Mouse (Mus musculus) stomach, postnatal 0 days (tissue): ENCODE data around the gene Edrf1. TPM values are rescaled to one million over a fixed set of nuclear protein-coding genes. Genes with fewer than 3 reads are reported as not detected.

Experiments
- ATAC-seq: fragments of 200-750 bp; cut with Nextera tagmentation; 2 replicates; pipeline ENCODE4 v1.8.0; 2017; ENCODE audit not compliant: low FRiP score, low TSS enrichment
- DNase-seq: peaks from one replicate; pipeline ENCODE4 v3.0.0-alpha.2; 2016; ENCODE audit warnings: low spot score
- H3K27ac ChIP-seq: fragments of 300-500 bp; sonication (generic); replicated peaks from 2 replicates; pipeline ENCODE4 v1.5.1; 2014; ENCODE audit warnings: mild to moderate bottlenecking, control low read depth
- H3K27me3 ChIP-seq: fragments of 300-500 bp; sonication (generic); 2 replicates; pipeline ENCODE4 v1.6.1; 2014; ENCODE audit warnings: low read length; ENCODE audit not compliant: control insufficient read depth, insufficient read depth
- H3K36me3 ChIP-seq: fragments of 300-500 bp; sonication (generic); 2 replicates; pipeline ENCODE4 v1.6.1; 2014; ENCODE audit warnings: low read length, mixed read lengths; ENCODE audit not compliant: control insufficient read depth, insufficient read depth
- H3K4me1 ChIP-seq: fragments of 300-500 bp; sonication (generic); replicated peaks from 2 replicates; pipeline ENCODE4 v1.6.1; 2014; ENCODE audit warnings: antibody characterized with exemption; ENCODE audit not compliant: control insufficient read depth, insufficient read depth
- H3K4me2 ChIP-seq: fragments of 300-500 bp; sonication (generic); replicated peaks from 2 replicates; pipeline ENCODE4 v1.6.1; 2014; ENCODE audit warnings: low read depth, mild to moderate bottlenecking, control low read depth, moderate library complexity
- H3K4me3 ChIP-seq: fragments of 300-500 bp; sonication (generic); 2 replicates; pipeline ENCODE4 v1.5.1; 2014; ENCODE audit warnings: low read depth, low read length, control low read depth
- H3K9ac ChIP-seq: fragments of 300-500 bp; sonication (generic); 2 replicates; pipeline ENCODE4 v1.6.1; 2014; ENCODE audit warnings: mild to moderate bottlenecking, low read length, control low read depth, mixed read lengths
- H3K9me3 ChIP-seq: fragments of 300-500 bp; sonication (generic); 2 replicates; pipeline ENCODE4 v1.6.1; 2016; ENCODE audit warnings: low read length; ENCODE audit not compliant: control insufficient read depth
- CTCF ChIP-seq: IDR thresholded peaks from 2 replicates; pipeline ENCODE4 v1.5.1; 2016; ENCODE audit warnings: antibody characterized with exemption, low read depth, mild to moderate bottlenecking, moderate library complexity
- EP300 ChIP-seq: optimal IDR thresholded peaks from 2 replicates; pipeline ENCODE3; 2016; ENCODE audit warnings: antibody characterized with exemption
- WGBS: fragments of 180-500 bp; shearing (Covaris S2); extraction: QIAGEN DNeasy Blood & Tissue Kit; methylation state at CpG from one replicate; pipeline ENCODE4 v1.1.7; 2014; 5-methylcytosine and 5-hydroxymethylcytosine counted together
- polyA plus RNA-seq: library from polyadenylated mRNA; unstranded; fragments of >200 nt; fragmentation: Nextera tagmentation; extraction: Ambion mirVana; gene quantifications from 2 replicates; pipeline ENCODE4 v1.2.1, GENCODE M21; 2015

The Edrf1 gene
- polyA plus RNA-seq, 1 experiment from 2014 or later = 7.6 TPM

GRCm38 (mm10) chr7:133669946-133670345 lies 32.6 kb downstream of the Edrf1 start:
- no peak for DNase-seq
- peaks cover 30% of the 10 kb centered on the region for H3K36me3 ChIP-seq
- TF ChIP-seq CTCF (no peak), EP300 (no peak)

GRCm38 (mm10) chr7:133670846-133671245 lies 33.5 kb downstream of the Edrf1 start:
- H3K9me3 ChIP-seq = no peaks in the 10 kb centered on the region
- no peak overlapping the region for H3K27ac ChIP-seq
- no peak overlapping the region for H3K9ac ChIP-seq
- no peak overlapping the region for H3K4me2 ChIP-seq
- DNase-seq = no peak
- no peaks in the 10 kb centered on the region for H3K27me3 ChIP-seq
- H3K4me3 ChIP-seq = no peak overlapping the region
- TF ChIP-seq CTCF (no peak), EP300 (no peak)
- 87% methylated on average over 3 of the region's 3 CpGs for WGBS
- H3K36me3 ChIP-seq = peaks cover 23% of the 10 kb centered on the region
- no peak for ATAC-seq
- H3K4me1 ChIP-seq = no peaks in the 10 kb centered on the region

More at GRCm38 (mm10) chr7:133669946-133670345, 32.6 kb downstream of the Edrf1 start:
- Histone ChIP-seq H3K27me3 (no peaks in the 10 kb centered on the region), H3K4me1 (no peaks in the 10 kb centered on the region), H3K4me2 (no peak overlapping the region), H3K27ac (no peak overlapping the region), H3K9me3 (no peaks in the 10 kb centered on the region), H3K4me3 (no peak overlapping the region), H3K9ac (no peak overlapping the region)
- ATAC-seq = no peak
- WGBS = 92% methylated on average over 9 of the region's 9 CpGs

- no peak overlapping the region for H3K27ac ChIP-seq
- no peak overlapping the region for H3K4me2 ChIP-seq
- no peak for DNase-seq
- H3K4me3 ChIP-seq = no peak overlapping the region
- no peaks in the 10 kb centered on the region for H3K27me3 ChIP-seq
- 72% methylated on average over 9 of the region's 9 CpGs for WGBS
- no peak for ATAC-seq
- TF ChIP-seq EP300 = no peak
- TF ChIP-seq CTCF = peak; percentile 48
- H3K9ac ChIP-seq = no peak overlapping the region
- no peaks in the 10 kb centered on the region for H3K4me1 ChIP-seq
- H3K36me3 ChIP-seq = peaks cover 11% of the 10 kb centered on the region; the same call in 1 of the 2 replicates
- no peaks in the 10 kb centered on the region for H3K9me3 ChIP-seq
Observed at GRCm38 (mm10) chr7:133676002-133676401, 38.7 kb downstream of the Edrf1 start.

- Histone ChIP-seq H3K4me3 (no peak overlapping the region), H3K4me1 (no peaks in the 10 kb centered on the region), H3K9me3 (no peaks in the 10 kb centered on the region), H3K36me3 (no peaks in the 10 kb centered on the region), H3K27ac (no peak overlapping the region), H3K9ac (no peak overlapping the region), H3K27me3 (no peaks in the 10 kb centered on the region), H3K4me2 (no peak overlapping the region)
- TF ChIP-seq EP300 (no peak), CTCF (no peak)
- ATAC-seq (no peak), DNase-seq (no peak)
- WGBS = 91% methylated on average over 8 of the region's 8 CpGs
Observed at GRCm38 (mm10) chr7:133678716-133679115, 41.4 kb downstream of the Edrf1 start.

GRCm38 (mm10) chr7:133679439-133679838 lies 42.1 kb downstream of the Edrf1 start:
- H3K36me3 ChIP-seq = no peaks in the 10 kb centered on the region
- no peak overlapping the region for H3K9ac ChIP-seq
- DNase-seq = no peak
- H3K27ac ChIP-seq = no peak overlapping the region
- no peaks in the 10 kb centered on the region for H3K27me3 ChIP-seq
- no peaks in the 10 kb centered on the region for H3K4me1 ChIP-seq
- no peak overlapping the region for H3K4me2 ChIP-seq
- H3K9me3 ChIP-seq = no peaks in the 10 kb centered on the region
- no peak for TF ChIP-seq CTCF
- no peak for TF ChIP-seq EP300
- no peak overlapping the region for H3K4me3 ChIP-seq
- WGBS = 50% methylated on average over 4 of the region's 4 CpGs
- no peak for ATAC-seq

GRCm38 (mm10) chr7:133679961-133680360 lies 42.6 kb downstream of the Edrf1 start, which contains the start of gene Mmp21:
Gene Mmp21, minus strand, starts transcription at chr7:133680061.
- Histone ChIP-seq H3K36me3 (no peaks in the 10 kb centered on the region), H3K27me3 (no peaks in the 10 kb centered on the region), H3K9me3 (no peaks in the 10 kb centered on the region), H3K27ac (no peak within 1 kb of the TSS), H3K4me1 (no peaks in the 10 kb centered on the region), H3K4me2 (no peak within 1 kb of the TSS), H3K9ac (no peak within 1 kb of the TSS), H3K4me3 (no peak within 1 kb of the TSS)
- ATAC-seq (no peak), DNase-seq (no peak)
- TF ChIP-seq EP300 (no peak), CTCF (no peak)
- 69% methylated on average over 3 of the region's 3 CpGs for WGBS
